Mouse (Mus musculus) MEL (cell line): ENCODE measurements around the gene Slc9a3r2. TPM values are rescaled to one million over a fixed set of nuclear protein-coding genes. Genes with fewer than 3 reads are reported as not detected.

Experiments
- DNase-seq: peaks from one replicate; pipeline ENCODE4 v3.0.0; 2011; ENCODE audit warnings: low read depth, low spot score
- H3K27ac ChIP-seq: 2 replicates; pipeline ENCODE4 v1.5.1; 2012; ENCODE audit warnings: low read depth, mild to moderate bottlenecking, control low read depth, low read length, moderate library complexity; ENCODE audit not compliant: control insufficient read depth
- H3K27me3 ChIP-seq, 2 experiments: fragments of 150-350 bp in 1 of 2; sonication (generic) in 1 of 2; 2 replicates each; pipeline ENCODE4 v1.6.1; 2012; ENCODE audit warnings: low read length in 2 of 2, mild to moderate bottlenecking in 2 of 2, improper control_type of control experiment in 1 of 2, moderate library complexity in 1 of 2; ENCODE audit not compliant: insufficient read depth in 2 of 2, control insufficient read depth in 1 of 2
- H3K36me3 ChIP-seq, 2 experiments: 2 replicates each; pipeline ENCODE4 v1.6.1; 2012 to 2014; ENCODE audit warnings: low read length in 2 of 2, improper control_type of control experiment in 1 of 2, inconsistent platforms in 1 of 2, mild to moderate bottlenecking in 1 of 2; ENCODE audit not compliant: insufficient read depth in 2 of 2, control insufficient read depth in 1 of 2
- H3K4me1 ChIP-seq, 2 experiments: fragments of 150-350 bp in 1 of 2; sonication (generic) in 1 of 2; 2 replicates each; pipeline ENCODE4 v1.6.1; 2012; ENCODE audit warnings: low read length in 2 of 2, improper control_type of control experiment in 1 of 2, mild to moderate bottlenecking in 1 of 2; ENCODE audit not compliant: insufficient read depth in 2 of 2, control insufficient read depth in 1 of 2
- H3K4me3 ChIP-seq, 2 experiments: fragments of 150-350 bp in 1 of 2; sonication (generic) in 1 of 2; 2 replicates each; pipeline ENCODE4 v1.5.1; 2012; ENCODE audit warnings: low read depth in 2 of 2, low read length in 2 of 2, mild to moderate bottlenecking in 2 of 2, moderate library complexity in 2 of 2, control low read depth in 1 of 2, improper control_type of control experiment in 1 of 2; ENCODE audit not compliant: control insufficient read depth in 1 of 2, insufficient read depth in 1 of 2
- H3K79me2 ChIP-seq: 2 replicates; pipeline ENCODE4 v1.6.1; 2012; ENCODE audit warnings: mild to moderate bottlenecking, low read length, moderate library complexity; ENCODE audit not compliant: control insufficient read depth, poor library complexity, insufficient read depth
- H3K9ac ChIP-seq: 2 replicates; pipeline ENCODE4 v1.6.1; 2012; ENCODE audit warnings: low read depth, mild to moderate bottlenecking, control low read depth, low read length, moderate library complexity; ENCODE audit not compliant: control insufficient read depth, poor library complexity, severe bottlenecking
- H3K9me3 ChIP-seq: fragments of 150-350 bp; sonication (generic); replicated peaks from 2 replicates; pipeline ENCODE4 v1.6.1; 2012; ENCODE audit warnings: mild to moderate bottlenecking, low read length, improper control_type of control experiment, moderate library complexity; ENCODE audit not compliant: insufficient read depth
- BHLHE40 ChIP-seq: IDR thresholded peaks from 2 replicates; pipeline ENCODE4 v1.6.1; 2012; ENCODE audit warnings: low read depth, mild to moderate bottlenecking, inconsistent platforms, low read length, improper control_type of control experiment, borderline replicate concordance
- CHD2 ChIP-seq: IDR thresholded peaks from 2 replicates; pipeline ENCODE4 v1.6.1; 2011; ENCODE audit warnings: low read length, improper control_type of control experiment
- CTCF ChIP-seq, 3 experiments: IDR thresholded peaks in 2 of 3; conservative IDR thresholded peaks in 1 of 3; 2 replicates each; pipeline ENCODE4 v1.5.1; 2011 to 2012; ENCODE audit warnings: low read length in 3 of 3, low read depth in 2 of 3, mild to moderate bottlenecking in 2 of 3, improper control_type of control experiment in 1 of 3, inconsistent platforms in 1 of 3, mixed read lengths in 1 of 3, moderate library complexity in 1 of 3; ENCODE audit not compliant: control insufficient read depth in 1 of 3, insufficient read depth in 1 of 3, poor library complexity in 1 of 3, severe bottlenecking in 1 of 3
- E2F4 ChIP-seq: IDR thresholded peaks from 2 replicates; pipeline ENCODE4 v1.6.1; 2011; ENCODE audit warnings: low read depth, low read length, improper control_type of control experiment, borderline replicate concordance
- ELF1 ChIP-seq: IDR thresholded peaks from 2 replicates; pipeline ENCODE4 v1.6.1; 2014; ENCODE audit warnings: low read depth, mild to moderate bottlenecking, inconsistent platforms, low read length, improper control_type of control experiment, moderate library complexity
- ETS1 ChIP-seq: IDR thresholded peaks from 2 replicates; pipeline ENCODE4 v1.6.1; 2012; ENCODE audit warnings: low read depth, mild to moderate bottlenecking, inconsistent platforms, low read length, improper control_type of control experiment, moderate library complexity
- GABPA ChIP-seq: IDR thresholded peaks from 2 replicates; pipeline ENCODE4 v1.6.1; 2012; ENCODE audit warnings: low read depth, mild to moderate bottlenecking, inconsistent platforms, low read length, improper control_type of control experiment, moderate library complexity
- GATA1 ChIP-seq: IDR thresholded peaks from 2 replicates; pipeline ENCODE4 v1.6.1; 2011; ENCODE audit warnings: low read depth, low read length, improper control_type of control experiment
- HCFC1 ChIP-seq: IDR thresholded peaks from 2 replicates; pipeline ENCODE4 v1.6.1; 2012; ENCODE audit warnings: low read depth, mild to moderate bottlenecking, inconsistent platforms, low read length, improper control_type of control experiment, moderate library complexity
- KAT2A ChIP-seq: conservative IDR thresholded peaks from 2 replicates; pipeline ENCODE4 v1.6.1; 2012; ENCODE audit warnings: low read depth, low read length, improper control_type of control experiment, inconsistent platforms
- MAFK ChIP-seq: IDR thresholded peaks from 2 replicates; pipeline ENCODE4 v1.6.1; 2011; ENCODE audit warnings: low read depth, mild to moderate bottlenecking, low read length, improper control_type of control experiment, borderline replicate concordance
- MAX ChIP-seq: IDR thresholded peaks from 2 replicates; pipeline ENCODE4 v1.6.1; 2011; ENCODE audit warnings: low read length, improper control_type of control experiment
- MAZ ChIP-seq: IDR thresholded peaks from 2 replicates; pipeline ENCODE4 v1.6.1; 2012; ENCODE audit warnings: low read depth, mild to moderate bottlenecking, inconsistent platforms, low read length, improper control_type of control experiment
- MEF2A ChIP-seq: IDR thresholded peaks from 2 replicates; pipeline ENCODE4 v1.6.1; 2014; ENCODE audit warnings: low read depth, mild to moderate bottlenecking, inconsistent platforms, low read length, improper control_type of control experiment; ENCODE audit not compliant: poor library complexity, insufficient replicate concordance, severe bottlenecking; ENCODE audit errors: extremely low read depth
- MXI1 ChIP-seq: IDR thresholded peaks from 2 replicates; pipeline ENCODE4 v1.6.1; 2011; ENCODE audit warnings: mild to moderate bottlenecking, low read depth, low read length, improper control_type of control experiment
- NELFE ChIP-seq: IDR thresholded peaks from 2 replicates; pipeline ENCODE4 v1.6.1; 2011; ENCODE audit warnings: low read depth, low read length, improper control_type of control experiment
- POLR2A ChIP-seq, 2 experiments: IDR thresholded peaks; 2 replicates each; pipeline ENCODE4 v1.6.1; 2011 to 2012; ENCODE audit warnings: low read length in 2 of 2, mild to moderate bottlenecking in 2 of 2, control low read depth in 1 of 2, improper control_type of control experiment in 1 of 2, low read depth in 1 of 2, moderate library complexity in 1 of 2; ENCODE audit not compliant: control insufficient read depth in 1 of 2, insufficient read depth in 1 of 2, poor library complexity in 1 of 2
- POLR2AphosphoS2 ChIP-seq: IDR thresholded peaks from 2 replicates; pipeline ENCODE4 v1.6.1; 2011; ENCODE audit warnings: low read length, improper control_type of control experiment
- POLR2AphosphoS5 ChIP-seq: IDR thresholded peaks from 2 replicates; pipeline ENCODE4 v1.6.1; 2012; ENCODE audit warnings: low read depth, borderline replicate concordance, mild to moderate bottlenecking, inconsistent platforms, low read length, moderate library complexity, mixed read lengths
- RAD21 ChIP-seq: IDR thresholded peaks from 2 replicates; pipeline ENCODE4 v1.6.1; 2011; ENCODE audit warnings: mild to moderate bottlenecking, low read depth, low read length, improper control_type of control experiment
- SIN3A ChIP-seq: IDR thresholded peaks from 2 replicates; pipeline ENCODE4 v1.6.1; 2012; ENCODE audit warnings: low read length, improper control_type of control experiment, inconsistent platforms
- SMC3 ChIP-seq: IDR thresholded peaks from 2 replicates; pipeline ENCODE4 v1.6.1; 2011; ENCODE audit warnings: low read depth, low read length, improper control_type of control experiment
- TAL1 ChIP-seq: IDR thresholded peaks from 2 replicates; pipeline ENCODE4 v1.6.1; 2012; ENCODE audit warnings: mild to moderate bottlenecking, inconsistent platforms, low read length, moderate library complexity, mixed read lengths
- TBP ChIP-seq: IDR thresholded peaks from 2 replicates; pipeline ENCODE4 v1.8.0; 2011; ENCODE audit warnings: low read depth, low read length, improper control_type of control experiment
- TCF12 ChIP-seq: IDR thresholded peaks from 2 replicates; pipeline ENCODE4 v1.6.1; 2014; ENCODE audit warnings: low read depth, mild to moderate bottlenecking, inconsistent platforms, low read length, improper control_type of control experiment, moderate library complexity
- UBTF ChIP-seq: IDR thresholded peaks from 2 replicates; pipeline ENCODE4 v1.6.1; 2012; ENCODE audit warnings: low read depth, mild to moderate bottlenecking, inconsistent platforms, low read length, improper control_type of control experiment, moderate library complexity, borderline replicate concordance; ENCODE audit not compliant: insufficient read depth
- USF2 ChIP-seq, 2 experiments: IDR thresholded peaks; 2 replicates each; pipeline ENCODE4 v1.6.1; 2011 to 2012; ENCODE audit warnings: improper control_type of control experiment in 2 of 2, low read length in 2 of 2, borderline replicate concordance in 1 of 2, inconsistent platforms in 1 of 2, low read depth in 1 of 2, mild to moderate bottlenecking in 1 of 2; ENCODE audit not compliant: insufficient read depth in 1 of 2
- ZC3H11A ChIP-seq: IDR thresholded peaks from 2 replicates; pipeline ENCODE4 v1.6.1; 2012; ENCODE audit warnings: low read depth, mild to moderate bottlenecking, inconsistent platforms, low read length, improper control_type of control experiment
- ZKSCAN1 ChIP-seq: IDR thresholded peaks from 2 replicates; pipeline ENCODE4 v1.6.1; 2012; ENCODE audit warnings: low read depth, mild to moderate bottlenecking, inconsistent platforms, low read length, improper control_type of control experiment, moderate library complexity
- ZMIZ1 ChIP-seq: IDR thresholded peaks from 2 replicates; pipeline ENCODE4 v1.6.1; 2012; ENCODE audit warnings: low read depth, mild to moderate bottlenecking, inconsistent platforms, low read length, improper control_type of control experiment, moderate library complexity
- ZNF384 ChIP-seq: IDR thresholded peaks from 2 replicates; pipeline ENCODE4 v1.6.1; 2012; ENCODE audit warnings: low read depth, mild to moderate bottlenecking, inconsistent platforms, low read length, improper control_type of control experiment
- polyA plus RNA-seq, 2 experiments: library from polyadenylated mRNA; stranded (reverse) in 1 of 2; unstranded in 1 of 2; fragments of >175 nt in 1 of 2; fragments of >200 nt in 1 of 2; gene quantifications; 2 replicates each; pipeline versions ENCODE4 v1.2.1 to v1.2.4; 2012; ENCODE audit warnings: low replicate concordance in 2 of 2, low read depth in 1 of 2; ENCODE audit not compliant: insufficient read length in 2 of 2, insufficient read depth in 1 of 2, missing spikeins in 1 of 2
- total RNA-seq: library from RNA; depleted of rRNA; stranded (reverse); fragments of 300-350 nt; gene quantifications from 2 replicates; pipeline ENCODE4 v1.2.3, GENCODE M21; 2012

The Slc9a3r2 gene
- total and polyA plus RNA-seq, 3 experiments = 0.96 to 3.5 TPM; not detected in 1

- H3K36me3 ChIP-seq = peaks cover 5 to 12% of the 10 kb centered on the region in 2 experiments; a peak in 3 of 4 replicates
- no peaks in the 10 kb centered on the region for H3K27me3 ChIP-seq
- H3K79me2 ChIP-seq = peaks cover 28% of the 10 kb centered on the region
- no peak overlapping the region for H3K4me3 ChIP-seq
- no peak overlapping the region for H3K27ac ChIP-seq
- TF ChIP-seq ZMIZ1 (no peak), SIN3A (no peak), MEF2A (no peak), GATA1 (no peak), ELF1 (no peak), USF2 (IDR thresholded peaks at IDR 0.05; ENCODE audit: borderline replicate concordance in 1 of 2, insufficient read depth in 1 of 2, low read depth in 1 of 2, low read length in 2 of 2) (no peak), GABPA (no peak), UBTF (no peak), MAX (no peak), TCF12 (no peak), BHLHE40 (no peak), MAFK (no peak), POLR2A (IDR thresholded peaks at IDR 0.05; ENCODE audit: control insufficient read depth in 1 of 2, insufficient read depth in 1 of 2, low read depth in 1 of 2, low read length in 2 of 2, poor library complexity in 1 of 2) (no peak), NELFE (no peak)
- H3K9ac ChIP-seq = no peak overlapping the region
- H3K4me1 ChIP-seq = peaks cover 0 to 6% of the 10 kb centered on the region in 2 experiments; a peak in 2 of 4 replicates
- H3K9me3 ChIP-seq = no peaks in the 10 kb centered on the region
- DNase-seq = no peak
Observed at GRCm38 (mm10) chr17:24676877-24677276, 26.8 kb upstream of the Slc9a3r2 start.

DNA sequence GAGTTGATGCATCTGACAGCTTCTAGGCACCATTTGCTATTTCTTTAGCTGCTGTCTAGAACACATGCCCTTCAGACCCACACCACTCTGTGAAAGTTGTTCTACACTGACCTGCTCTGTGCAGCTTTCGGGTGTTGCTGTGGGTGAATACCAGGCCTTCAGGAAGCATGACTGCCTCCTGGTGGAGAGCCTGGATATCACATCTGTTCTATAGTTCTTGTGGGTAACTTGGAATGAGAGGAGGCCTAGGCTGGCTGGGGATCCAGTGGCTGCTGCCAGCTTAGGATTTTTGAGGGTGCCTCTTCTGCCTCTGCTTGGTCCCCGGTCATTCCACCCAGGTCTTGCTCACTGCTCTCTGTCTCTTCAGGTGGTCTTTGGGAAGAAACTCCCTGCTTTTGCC, 26.1 kb upstream of the Slc9a3r2 start:
- Histone ChIP-seq H3K79me2 (peaks cover 35% of the 10 kb centered on the region), H3K27ac (no peak overlapping the region), H3K36me3 (peaks cover 11 to 12% of the 10 kb centered on the region in 2 experiments; a peak in 3 of 4 replicates), H3K27me3 (no peaks in the 10 kb centered on the region), H3K9ac (no peak overlapping the region), H3K4me1 (peaks cover 0 to 12% of the 10 kb centered on the region in 2 experiments; a peak in 3 of 4 replicates), H3K9me3 (no peaks in the 10 kb centered on the region), H3K4me3 (no peak overlapping the region)
- peak; percentile 85 for DNase-seq
- TF ChIP-seq CTCF (IDR thresholded peaks at IDR 0.05 in 2 of 3, conservative IDR thresholded peaks at IDR 0.05 in 1 of 3; ENCODE audit: control insufficient read depth in 1 of 3, insufficient read depth in 1 of 3, low read depth in 2 of 3, low read length in 3 of 3, poor library complexity in 1 of 3, severe bottlenecking in 1 of 3) (peak; percentile 64 to 81 (median 67)), ZKSCAN1 (no peak), BHLHE40 (no peak), CHD2 (no peak), POLR2AphosphoS5 (no peak), TAL1 (no peak), KAT2A (no peak), ZNF384 (no peak), E2F4 (no peak), TCF12 (no peak), UBTF (no peak), POLR2AphosphoS2 (no peak), SIN3A (no peak), MXI1 (no peak), SMC3 (peak; percentile 51), MAZ (no peak), RAD21 (peak; percentile 37), MAX (no peak), TBP (no peak), ETS1 (no peak), USF2 (IDR thresholded peaks at IDR 0.05; ENCODE audit: borderline replicate concordance in 1 of 2, insufficient read depth in 1 of 2, low read depth in 1 of 2, low read length in 2 of 2) (no peak), HCFC1 (no peak), POLR2A (IDR thresholded peaks at IDR 0.05; ENCODE audit: control insufficient read depth in 1 of 2, insufficient read depth in 1 of 2, low read depth in 1 of 2, low read length in 2 of 2, poor library complexity in 1 of 2) (no peak), GATA1 (no peak), ZC3H11A (peak; percentile 11)
